Mouse (Mus musculus) cerebellum, postnatal 14 days (tissue): ENCODE measurements around the gene Pdzrn4.
"Not testable (repeated sequence)": the region's sequence is repeated elsewhere in the genome, so short reads cannot be mapped to it uniquely, and the experiment has no call there.

Experiments used
- DNase-seq, 2 experiments: peaks; one replicate each; pipeline ENCODE4 v3.0.0; 2021; ENCODE audit warnings: mixed read lengths in 2 of 2

The Pdzrn4 gene

DNA sequence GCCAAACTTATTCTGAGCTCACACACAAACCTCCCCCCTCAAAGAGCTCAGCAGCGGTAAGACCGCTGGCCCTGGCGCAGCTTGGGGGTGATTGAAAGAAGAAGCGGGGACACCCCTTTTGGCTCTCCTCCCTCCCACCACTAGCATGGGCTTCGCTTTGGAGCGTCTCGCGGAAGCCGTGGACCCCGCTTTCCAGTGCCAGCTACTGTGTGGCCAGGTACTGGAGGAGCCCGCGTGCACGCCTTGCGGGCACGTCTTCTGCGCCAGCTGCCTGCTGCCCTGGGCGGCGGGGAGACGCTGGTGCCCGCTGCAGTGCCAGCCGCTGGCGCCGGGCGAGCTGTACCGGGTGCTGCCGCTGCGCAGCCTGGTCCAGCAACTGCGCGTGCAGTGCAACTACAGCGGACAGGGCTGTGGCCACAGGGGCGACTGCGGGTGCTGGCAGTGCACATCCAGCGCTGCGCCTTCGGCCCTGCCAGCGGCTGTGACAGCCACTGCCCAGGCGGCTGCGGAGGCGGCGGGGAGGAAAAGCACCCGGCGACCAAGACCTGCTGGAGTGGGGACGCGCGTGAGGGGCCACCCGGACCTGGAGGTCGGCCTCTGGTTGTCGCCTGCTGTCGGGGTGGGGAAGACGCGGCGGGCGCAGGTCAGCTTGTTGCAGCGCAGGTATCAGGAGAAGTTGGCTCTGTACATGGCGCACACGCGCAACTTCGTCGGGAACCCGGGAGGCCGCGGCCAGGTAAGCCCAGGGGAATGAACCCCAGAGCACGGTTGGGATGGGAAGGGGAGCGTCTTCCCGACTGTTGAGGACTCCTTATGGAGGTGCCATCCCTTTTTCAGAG, at the start of gene Pdzrn4:
Gene Pdzrn4, plus strand, starts transcription at position 112 of the 839 bp plus-strand sequence.
- DNase-seq, result peak; percentile 30 to 34

DNA sequence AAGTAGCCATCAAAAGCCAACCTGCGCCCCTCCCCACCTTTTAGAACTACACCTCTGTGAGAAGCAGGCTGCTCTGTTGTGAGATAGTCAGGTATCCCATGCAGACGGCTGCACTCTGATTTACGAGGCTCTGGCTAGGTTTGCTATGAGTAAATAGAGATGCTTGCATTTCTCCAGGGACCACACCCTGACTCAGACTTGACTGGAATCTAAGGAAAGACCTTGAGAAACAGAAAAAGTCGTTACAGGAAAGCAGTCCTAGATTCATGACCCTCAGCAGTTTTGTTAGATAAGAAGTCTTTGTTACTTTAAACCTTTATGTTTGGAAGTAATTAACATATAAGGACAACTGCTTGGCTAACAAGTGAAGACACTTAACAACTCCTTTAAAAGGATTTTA, 49.3 kb upstream of the Pdzrn4 start:
- DNase-seq, result no peak

DNA sequence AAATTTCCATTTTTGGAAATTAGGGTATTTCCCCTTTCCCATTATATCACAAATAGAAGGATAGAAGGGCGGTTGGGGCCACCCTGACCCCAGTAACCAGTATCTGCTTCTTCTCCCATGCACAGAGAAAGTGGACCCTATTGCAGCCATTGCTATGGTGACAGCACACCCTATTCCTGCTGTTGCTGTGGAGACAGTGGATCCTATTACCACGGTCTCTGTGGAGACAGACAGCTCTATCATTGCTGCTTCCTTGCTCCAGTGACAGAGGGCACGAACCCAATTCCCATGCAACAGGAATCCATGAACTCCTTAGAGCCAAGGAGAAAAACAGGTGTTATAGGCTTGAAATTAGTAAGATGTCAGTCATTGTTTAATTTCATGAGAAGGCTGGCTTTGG, 48.8 kb upstream of the Pdzrn4 start:
- DNase-seq, result no peak

DNA sequence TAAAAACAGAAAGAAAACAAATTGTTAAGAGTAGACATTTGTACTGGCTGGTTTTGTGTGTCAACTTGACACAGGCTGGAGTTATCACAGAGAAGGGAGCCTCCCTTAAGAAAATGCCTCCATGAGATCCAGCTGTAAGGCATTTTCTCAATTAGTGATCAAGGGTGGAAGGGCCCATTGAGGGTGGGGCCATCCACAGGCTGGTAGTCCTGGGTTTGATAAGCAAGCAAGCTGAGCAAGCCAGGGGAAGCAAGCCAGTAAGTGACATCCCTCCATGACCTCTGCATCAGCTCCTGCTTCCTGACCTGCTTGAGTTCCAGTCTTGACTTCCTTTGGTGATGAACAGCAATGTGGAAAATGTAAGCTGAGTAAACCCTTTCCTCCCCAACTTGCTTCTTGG, 48.2 kb upstream of the Pdzrn4 start:
- not testable (repeated sequence) for DNase-seq

DNA sequence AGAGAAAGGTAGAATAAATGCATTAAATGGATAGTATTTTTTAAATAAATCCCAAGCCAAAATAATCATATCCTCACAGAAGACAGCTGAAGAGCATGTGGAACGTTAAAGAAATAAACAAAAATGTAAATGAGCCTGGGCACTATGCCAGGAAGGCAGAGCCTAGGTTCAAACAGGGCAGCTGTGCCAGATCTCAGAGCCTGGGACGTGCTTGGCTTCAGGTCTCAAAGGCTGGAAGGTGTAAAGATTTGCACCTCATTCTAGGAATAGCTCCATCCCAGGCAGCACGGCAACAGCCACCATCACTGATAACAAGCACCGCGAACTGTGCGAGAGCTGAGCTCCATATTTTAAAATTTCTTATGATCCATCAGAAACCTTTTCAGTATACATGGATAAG, 32.5 kb upstream of the Pdzrn4 start:
- DNase-seq, result no peak

DNA sequence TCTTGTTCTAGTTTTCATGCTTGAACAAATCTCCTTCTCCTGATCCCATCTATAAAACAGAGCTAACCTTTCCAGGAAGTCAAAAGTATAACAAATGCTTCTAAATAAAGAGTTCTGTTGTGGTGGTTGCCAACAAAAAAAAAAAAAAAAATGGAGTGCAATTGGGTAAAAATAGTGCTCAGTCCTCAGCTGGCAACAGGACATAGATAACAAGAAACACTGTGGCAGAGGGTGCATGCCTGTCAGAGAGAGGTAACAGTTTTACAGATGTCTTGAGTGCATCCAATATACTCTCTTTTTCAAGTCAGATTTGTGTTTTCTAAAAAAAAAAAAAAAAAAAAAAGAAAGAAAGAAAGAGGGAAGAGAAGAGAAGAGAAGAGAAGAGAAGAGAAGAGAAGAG, 32.1 kb upstream of the Pdzrn4 start:
- DNase-seq, result no peak

DNA sequence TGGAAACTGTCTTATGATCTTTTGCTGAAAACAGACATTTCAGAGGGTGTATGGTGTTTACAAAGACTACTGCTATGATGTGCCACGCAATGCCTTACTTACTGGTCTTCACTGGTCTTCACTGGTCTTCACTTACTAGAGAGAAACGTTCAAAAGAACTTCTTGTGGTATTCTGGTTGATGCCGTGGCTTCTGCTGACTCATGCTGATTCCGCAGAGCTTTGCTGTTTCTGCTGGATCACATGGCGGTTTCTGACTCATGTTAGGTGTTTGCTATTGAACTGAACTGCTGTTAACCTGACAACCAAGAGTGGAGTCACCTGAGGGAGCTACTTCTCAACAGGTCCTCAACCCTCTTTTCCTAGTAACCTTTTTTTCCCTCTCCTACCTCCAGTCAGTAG, 1.9 kb upstream of the Pdzrn4 start:
- DNase-seq, result no peak

DNA sequence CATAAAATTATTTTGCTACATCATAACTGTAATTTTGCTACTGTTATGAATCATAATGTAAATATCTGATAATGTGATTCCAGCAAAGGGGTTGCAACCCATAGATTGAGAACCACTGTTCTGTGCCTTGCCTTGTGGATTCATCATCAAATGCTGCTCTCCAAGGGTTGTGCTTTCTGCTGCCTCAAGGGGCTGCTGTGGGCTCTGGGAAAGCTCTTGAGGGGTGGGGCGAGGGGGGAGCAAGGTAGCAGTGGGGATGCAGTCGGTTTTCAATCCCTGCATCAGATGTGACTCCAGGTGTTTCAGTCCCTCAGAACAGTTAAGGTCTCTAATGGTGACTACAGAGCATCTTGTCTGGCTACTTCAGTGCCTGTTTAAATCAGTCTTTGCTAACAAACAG, 2.1 kb downstream of the Pdzrn4 start:
- no peak for DNase-seq

DNA sequence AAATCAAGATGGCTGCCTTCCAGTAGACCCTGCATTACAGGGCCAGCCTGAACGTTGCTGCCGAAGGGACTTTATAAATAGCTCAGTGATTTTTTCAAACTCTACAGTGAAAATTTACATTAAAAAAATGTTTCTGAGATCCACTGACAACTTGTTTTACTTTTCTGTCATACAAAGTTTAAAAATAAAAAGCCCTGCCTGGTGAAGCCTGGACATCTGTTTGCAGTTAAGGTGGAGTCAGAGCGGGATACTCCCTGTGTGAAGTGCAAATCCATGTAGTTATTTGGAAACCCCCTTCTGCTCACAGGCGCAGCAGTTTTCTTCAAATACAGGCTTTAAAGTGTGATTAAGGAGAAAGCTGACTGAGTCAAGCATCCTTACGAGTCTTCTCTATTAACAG, 2.6 kb downstream of the Pdzrn4 start:
- DNase-seq, result no peak

DNA sequence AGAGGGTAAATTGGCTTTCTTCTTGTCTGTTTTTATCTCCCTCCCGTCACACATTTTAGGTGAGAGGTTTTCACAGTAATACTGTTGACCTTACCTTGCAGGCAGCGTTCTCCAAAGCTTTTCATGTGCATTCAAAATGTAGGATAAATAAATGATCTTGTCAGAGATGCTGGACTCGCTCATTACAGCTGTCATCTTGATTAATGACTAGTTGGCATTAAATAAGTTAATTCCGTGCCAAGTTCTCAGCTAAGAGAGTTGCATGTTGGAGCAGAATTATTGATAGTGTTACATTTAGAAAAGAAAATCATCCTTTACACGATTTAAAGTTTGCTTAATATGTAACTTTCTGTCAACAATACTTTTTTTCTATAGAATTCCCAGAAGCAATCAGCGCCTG, 4.9 kb downstream of the Pdzrn4 start:
- DNase-seq, result peak in 1 of 2 experiments; percentile 5

DNA sequence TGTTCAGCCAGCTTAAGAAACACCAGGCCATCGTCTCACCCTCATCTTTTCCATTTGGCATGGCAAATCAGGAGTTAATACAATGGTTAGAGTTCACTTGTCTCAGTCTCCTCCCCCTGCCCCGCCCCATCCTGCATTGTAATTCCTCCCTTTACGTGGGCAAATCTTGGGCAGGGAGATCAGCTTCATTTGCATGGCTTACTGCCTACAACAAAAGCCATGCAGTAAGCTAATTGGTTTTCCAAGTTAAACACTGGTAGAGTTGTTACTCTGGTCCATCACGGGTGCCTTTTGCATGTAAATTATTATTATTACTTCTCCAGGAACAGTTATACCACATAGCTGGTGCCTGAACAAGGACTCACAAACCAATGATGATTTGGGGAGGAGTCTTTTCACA, 18.6 kb downstream of the Pdzrn4 start:
- no peak for DNase-seq

DNA sequence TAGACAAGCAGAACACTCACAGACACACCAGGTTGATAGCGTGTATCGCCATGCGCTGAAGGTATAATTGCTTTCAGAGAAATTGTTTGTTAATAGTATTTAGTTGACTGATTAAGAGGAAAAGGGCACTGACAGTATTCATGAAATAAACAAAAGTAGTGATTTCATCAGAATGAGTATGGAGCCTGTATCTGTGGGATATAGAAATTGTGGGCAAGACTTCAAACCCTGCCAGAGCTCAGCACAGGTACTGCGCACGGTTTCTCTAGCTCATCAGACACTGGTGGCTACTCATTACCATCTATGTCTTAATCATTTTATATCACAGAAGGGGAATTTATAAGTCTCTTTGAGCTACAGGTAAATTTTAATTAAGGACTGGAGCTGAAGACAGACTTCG, 19.5 kb downstream of the Pdzrn4 start:
- no peak for DNase-seq

DNA sequence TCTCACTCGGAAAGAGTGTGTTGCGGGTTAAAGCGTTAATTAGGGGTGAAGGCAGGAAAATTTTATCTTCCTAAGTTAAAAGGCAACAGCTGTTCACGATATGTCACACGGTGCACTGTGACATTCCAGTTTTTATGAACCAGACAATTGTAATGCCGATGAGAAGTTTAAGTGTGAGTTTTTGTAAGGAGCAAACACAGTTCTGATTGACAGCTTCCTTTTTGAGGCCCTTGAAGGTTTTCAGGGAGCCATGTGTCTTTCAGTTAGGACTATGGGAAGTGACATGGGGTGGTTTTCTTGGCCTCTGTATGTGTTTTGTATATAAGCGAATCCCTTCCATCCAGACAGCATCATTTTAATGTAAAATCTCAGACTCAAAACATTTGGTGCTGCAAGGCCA, 20.0 kb downstream of the Pdzrn4 start:
- DNase-seq, result no peak

DNA sequence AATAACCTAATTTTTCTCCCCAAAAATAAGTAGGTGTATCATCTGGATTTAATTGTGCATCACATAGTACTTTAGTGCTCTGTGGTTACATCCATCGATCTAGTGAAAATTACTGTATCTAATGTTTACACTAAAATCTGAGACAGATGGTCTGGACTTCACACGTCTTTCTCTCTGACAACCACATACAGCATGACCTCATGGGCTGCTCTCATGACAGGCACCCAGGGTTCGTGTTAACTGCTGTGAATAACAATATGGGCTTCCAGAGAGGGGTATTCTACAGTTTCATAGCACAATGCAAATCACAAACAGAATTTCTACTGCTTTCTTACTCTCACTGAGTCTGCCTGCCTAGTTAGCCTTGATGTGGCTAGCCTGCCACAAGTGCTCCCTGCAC, 20.4 kb downstream of the Pdzrn4 start:
- DNase-seq, result no peak

DNA sequence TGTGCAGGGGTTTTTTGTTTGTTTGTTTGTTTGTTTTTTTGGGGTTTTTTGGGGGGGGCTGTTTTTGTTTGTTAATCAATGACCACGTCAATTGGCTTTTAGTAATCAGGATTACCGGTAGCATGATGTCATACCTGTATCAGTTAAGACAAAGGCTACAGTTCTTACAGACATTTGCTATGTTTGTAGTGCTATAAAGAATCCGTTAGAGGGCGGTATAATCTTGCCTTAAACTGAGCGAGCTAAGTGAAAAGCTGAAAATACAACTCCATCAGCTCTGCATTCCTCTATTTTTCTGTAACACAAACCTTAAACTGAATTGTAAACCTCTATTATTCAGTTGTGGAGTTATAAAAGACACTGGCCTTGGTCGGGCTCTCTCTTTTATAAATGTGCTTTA, 37.9 kb downstream of the Pdzrn4 start:
- peak in 1 of 2 experiments; percentile 18 for DNase-seq

DNA sequence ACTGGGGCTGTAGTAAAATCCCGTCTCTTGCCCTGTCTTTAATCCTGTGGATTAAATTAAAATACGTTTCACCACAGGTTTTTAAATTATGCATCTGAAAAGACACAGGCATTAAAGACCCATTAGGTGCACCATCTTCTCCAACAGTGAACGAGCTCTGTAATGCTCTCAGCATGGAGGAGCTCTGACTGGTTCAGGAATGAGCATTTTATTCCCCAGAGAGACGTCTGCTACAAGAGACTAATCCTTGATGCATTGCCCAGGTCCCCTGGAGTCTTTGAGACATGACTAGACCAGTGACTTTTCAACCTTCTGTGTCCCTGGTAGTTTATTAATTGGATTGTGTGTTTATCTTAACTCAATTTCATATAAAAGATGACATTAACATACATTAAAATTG, 38.6 kb downstream of the Pdzrn4 start:
- no peak for DNase-seq

DNA sequence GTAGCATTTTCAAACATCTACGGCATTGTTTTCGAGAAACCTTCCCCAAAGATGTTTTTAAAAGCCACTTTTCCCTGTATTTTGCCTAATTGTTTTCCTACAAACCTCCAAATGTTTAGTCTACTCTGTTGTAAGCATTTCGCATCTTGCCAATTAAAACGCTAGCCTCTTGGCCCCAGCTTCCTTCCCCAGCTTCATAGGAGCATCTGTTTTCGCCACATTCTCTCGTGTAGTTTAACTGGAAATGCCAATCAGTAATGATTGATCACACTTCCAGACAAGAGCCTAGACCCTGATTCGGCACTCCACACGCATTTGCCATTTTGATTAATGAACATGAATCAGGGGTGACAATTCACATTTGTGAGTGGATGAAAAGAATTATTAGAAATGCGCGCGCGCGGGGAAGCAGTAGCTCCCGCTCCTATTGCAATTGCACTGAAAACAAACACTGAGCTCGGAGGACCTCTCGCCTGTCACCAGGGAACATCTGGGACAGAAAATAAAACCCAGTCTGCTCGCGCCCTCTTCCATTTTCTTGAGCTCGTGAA, 45.0 kb downstream of the Pdzrn4 start:
- no peak for DNase-seq

DNA sequence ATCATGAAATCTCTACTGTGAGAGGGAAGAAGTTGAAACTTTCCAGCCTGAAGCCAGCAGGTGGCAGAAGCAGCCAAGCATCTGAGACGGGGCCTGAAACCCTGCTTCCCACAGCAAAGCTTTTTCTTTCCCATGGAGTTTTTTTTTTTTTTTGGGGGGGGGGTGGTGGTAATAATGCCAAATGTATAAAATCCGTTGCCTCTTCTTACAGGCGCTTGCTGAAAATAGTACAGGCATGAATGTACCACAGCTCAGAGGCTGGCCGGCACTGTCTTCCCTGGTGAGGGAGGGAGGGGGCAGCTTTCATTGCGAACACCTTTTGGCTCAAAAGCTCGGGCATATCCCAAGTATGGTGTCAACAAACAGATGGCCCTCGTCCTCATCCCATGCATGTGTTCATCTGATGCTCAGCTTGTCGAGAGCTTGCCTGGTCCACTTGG, 51.0 kb downstream of the Pdzrn4 start:
- DNase-seq, result peak; percentile 76 to 80

DNA sequence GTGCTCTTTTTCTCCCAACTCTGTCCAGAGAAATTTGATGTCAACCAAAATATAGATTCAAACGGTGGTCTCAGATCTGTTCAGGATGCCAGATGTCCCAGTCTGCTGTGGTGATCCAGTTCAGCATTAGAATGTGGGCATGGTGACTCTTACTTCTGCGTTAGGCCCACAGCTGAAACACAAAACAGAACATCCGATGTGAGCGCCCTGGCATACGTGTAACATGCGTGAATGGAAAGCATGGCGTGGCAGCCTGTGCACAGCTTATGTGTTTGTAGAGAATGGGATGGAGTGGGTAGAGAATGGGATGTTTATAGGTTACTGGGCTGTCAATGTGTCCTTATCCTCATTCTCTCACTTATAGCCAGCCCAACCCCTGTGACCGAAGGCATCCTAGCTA, 52.4 kb downstream of the Pdzrn4 start:
- no peak for DNase-seq

DNA sequence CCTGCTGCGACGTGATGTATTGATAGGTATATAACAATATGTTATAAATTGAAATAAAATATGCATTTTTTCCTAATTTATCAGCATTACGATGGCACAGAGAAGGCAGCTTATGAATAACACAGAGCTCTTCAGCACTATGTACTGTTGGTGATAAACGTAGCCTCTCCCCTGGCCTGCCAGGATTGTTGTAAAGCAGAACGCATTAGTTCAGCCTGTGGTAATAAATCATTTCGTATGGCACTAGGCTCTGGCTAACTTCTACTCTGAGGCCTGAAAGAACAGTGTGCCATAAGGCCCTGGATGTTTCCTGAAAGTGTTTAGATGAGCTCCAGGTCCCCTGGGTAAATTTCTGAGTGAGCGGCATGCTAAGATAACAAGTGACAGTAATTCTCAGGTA, 55.9 kb downstream of the Pdzrn4 start:
- no peak for DNase-seq

DNA sequence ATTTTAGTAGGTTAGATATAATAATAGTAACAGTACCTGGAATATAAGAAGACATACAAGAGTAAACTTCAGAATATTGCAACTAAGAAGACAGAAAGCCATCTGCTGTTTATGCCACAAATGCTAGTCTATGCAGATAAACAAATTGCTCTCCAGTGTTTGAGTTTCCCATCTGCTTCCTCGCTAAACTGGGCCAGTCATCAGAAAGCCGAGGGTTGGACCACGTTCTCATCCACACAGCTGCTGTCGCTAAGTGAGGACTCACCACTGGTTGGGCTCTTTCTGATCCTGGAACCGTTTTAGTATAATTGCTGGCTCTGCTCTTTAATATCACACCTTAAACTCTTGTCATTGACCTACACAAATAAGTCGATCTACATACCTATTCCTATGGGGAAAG, 85.5 kb downstream of the Pdzrn4 start:
- DNase-seq, result no peak

DNA sequence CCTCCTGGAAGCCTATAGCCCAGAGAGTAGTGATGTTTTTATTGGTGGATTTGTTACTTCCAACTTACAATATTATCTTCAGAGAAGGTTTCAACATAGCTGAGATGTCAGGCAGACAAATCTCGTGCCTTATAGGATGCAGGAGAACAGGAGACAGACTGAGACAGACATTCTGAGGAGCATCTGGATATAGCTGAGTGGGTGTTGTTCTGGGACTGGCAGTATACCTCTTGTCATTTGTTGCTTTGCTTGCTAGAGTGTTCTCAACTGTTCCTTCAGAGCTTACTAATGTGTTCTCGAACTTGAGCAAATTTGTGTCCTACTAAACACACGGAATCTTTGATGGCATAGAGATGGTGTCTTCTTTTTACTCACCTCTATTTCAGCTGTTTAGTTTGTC, 94.7 kb downstream of the Pdzrn4 start:
- DNase-seq, result no peak

DNA sequence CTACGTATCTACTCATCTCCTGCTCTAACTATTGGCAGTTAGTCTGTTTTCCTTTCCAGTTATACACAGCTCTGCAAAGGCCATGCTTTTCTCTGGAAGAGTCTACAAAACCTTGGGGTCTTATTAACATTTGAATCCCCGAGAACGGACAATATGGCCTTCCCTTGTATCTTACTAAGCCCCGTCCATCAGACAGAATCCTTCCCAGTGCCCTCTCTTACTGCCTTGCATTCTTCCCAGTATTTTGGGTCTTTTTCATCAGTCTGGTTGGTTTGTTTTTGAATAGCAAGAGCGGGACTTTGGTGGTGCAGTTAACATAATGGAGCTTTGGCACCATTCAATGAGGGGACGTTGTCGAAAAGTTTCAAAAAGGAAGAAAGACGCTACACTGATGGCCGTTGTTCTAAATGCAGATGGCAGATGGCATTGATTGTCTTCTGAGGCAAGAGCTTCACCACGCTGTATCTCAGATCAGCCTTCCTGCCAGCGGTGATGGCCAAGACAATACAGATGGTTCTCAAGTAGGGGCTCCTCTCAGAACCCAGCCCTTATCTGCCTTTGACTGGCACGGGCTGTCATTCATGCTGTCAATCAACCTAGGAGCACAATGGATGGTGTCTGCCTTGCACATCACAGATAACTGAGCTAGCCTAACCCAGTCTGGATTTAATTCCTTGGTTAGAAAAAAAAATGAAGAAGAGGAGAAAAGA, 98.9 kb downstream of the Pdzrn4 start:
- no peak for DNase-seq

DNA sequence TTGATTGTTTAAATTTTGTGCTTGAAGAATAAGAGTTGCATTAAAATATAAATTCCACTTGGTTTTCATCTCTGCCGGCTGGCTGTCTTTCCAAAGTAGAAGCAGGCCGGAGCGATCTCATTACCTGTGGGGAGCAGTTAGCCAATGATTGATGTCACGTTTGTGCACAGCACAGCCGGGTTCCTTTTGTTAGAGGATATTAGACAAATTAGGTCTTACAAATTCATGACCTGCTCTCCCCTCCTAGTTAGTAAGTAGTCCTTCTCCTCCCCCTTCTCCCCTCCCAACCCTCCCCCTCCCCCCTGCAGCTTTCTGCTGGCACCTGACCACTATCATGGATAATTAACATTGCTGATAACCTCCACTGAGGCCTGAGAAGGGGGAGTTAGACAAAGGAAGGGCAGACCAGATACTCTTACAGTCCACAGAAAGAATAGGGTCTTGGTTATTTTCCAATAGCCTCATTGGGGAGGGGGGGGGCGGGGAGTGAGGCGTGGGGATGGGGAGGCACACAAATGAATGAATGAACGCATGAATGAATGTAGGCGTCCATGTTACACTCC, 103.7 kb downstream of the Pdzrn4 start:
- no peak for DNase-seq
